Mouse (Mus musculus): ENCODE data around the gene Mfsd2a. TPM values are rescaled to one million over a fixed set of nuclear protein-coding genes. Genes with fewer than 3 reads are reported as not detected.
A peak's percentile ranks its signal among the peaks of the same experiment; 100 is the strongest.

The Mfsd2a gene
- polyA plus RNA-seq, 1 experiment from 2014 or later, result 29.3 TPM

DNA sequence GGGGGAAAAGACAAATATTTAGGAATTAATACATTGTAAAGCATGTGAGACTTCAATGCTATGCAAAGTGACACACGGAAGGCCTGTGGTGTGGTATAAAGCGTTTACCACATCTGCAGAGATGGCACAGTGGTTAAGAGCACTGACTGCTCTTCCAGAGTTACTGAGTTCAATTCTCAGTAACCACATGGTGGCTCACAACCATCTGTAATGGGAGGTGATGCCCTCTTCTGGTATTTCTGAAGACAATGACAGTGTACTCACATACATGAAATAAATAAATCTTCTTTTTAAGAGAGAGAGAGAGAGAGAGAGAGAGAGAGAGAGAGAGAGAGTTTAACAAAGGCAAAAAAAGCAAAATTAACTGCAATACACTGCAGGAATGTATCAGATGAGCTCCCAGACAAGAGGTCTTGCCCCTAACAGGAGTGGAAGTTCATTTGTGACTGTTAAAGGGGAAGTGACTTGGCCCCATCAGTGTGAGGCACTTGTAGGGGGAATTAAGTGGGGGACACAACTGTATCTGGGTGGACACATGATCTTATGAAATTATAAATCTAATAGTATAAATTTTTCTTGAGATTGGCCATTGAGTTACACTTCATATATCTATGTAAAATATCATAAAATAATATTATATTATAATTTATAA, 29.9 kb downstream of the Mfsd2a start:
- WGBS, result 93% methylated on average over 2 of the region's 2 CpGs
- H3K4me2 ChIP-seq, result no peak overlapping the region
- H3K9me3 ChIP-seq (replicated peaks), result no peaks in the 10 kb centered on the region
- no peaks in the 10 kb centered on the region for H3K36me3 ChIP-seq
- no peaks in the 10 kb centered on the region for H3K4me1 ChIP-seq
- H3K4me3 ChIP-seq (replicated peaks), result no peak overlapping the region
- no peak overlapping the region for H3K9ac ChIP-seq (replicated peaks)
- H3K27ac ChIP-seq (replicated peaks), result no peak overlapping the region
- no peaks in the 10 kb centered on the region for H3K27me3 ChIP-seq (replicated peaks)
- ATAC-seq (ENCODE audit: low FRiP score), result no peak

DNA sequence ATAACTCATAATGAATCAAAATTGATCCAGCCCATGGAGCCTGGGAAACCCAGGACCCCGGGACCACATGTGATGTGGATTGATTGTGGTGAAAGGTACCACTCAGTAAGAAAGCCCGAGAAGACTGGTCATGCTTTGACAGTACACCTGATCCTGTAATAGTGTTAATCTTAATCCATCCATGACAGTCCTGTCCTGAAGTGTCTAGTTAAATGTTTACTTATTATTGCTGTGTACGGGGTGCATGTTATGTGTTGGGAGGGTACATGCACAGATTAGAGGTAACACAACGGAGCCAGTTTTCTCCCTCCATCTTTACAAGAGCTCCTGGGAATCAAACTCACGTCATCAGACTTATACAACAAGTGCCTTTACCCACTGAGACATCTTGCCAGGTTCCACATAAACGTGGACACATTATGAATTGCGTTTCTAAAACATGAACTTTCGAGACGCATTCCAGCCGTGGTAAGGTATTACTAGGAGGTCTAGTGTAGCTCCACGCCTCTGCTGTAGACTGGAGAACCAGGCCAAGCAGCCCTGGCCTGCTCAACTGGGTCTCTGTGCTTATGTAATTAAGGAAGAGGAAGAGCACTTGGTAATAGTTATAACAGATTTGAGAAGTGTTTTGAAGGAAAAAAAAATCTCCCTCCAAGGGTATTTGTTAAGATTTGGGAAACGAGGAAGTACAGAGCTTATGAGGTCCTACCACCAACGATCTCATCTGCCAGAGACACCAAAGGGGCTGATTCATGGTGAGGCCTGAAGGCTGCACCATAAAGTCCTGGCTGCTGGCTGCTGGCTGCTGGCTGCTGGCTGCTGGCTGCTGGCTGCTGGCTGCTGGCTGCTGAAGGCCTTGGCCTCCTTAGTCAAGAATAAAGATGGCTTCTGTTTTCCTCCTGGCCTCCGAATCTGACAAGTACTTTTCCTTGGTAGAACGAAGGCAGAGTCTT, 37.3 kb downstream of the Mfsd2a start:
- no peaks in the 10 kb centered on the region for H3K4me1 ChIP-seq
- 88% methylated on average over 15 of the region's 15 CpGs for WGBS
- H3K4me2 ChIP-seq, result no peak overlapping the region
- H3K9me3 ChIP-seq (replicated peaks), result no peaks in the 10 kb centered on the region
- no peak overlapping the region for H3K9ac ChIP-seq (replicated peaks)
- no peak overlapping the region for H3K27ac ChIP-seq (replicated peaks)
- no peak overlapping the region for H3K4me3 ChIP-seq (replicated peaks)
- H3K36me3 ChIP-seq, result no peaks in the 10 kb centered on the region
- H3K27me3 ChIP-seq (replicated peaks), result no peaks in the 10 kb centered on the region
- no peak for ATAC-seq (ENCODE audit: low FRiP score)

DNA sequence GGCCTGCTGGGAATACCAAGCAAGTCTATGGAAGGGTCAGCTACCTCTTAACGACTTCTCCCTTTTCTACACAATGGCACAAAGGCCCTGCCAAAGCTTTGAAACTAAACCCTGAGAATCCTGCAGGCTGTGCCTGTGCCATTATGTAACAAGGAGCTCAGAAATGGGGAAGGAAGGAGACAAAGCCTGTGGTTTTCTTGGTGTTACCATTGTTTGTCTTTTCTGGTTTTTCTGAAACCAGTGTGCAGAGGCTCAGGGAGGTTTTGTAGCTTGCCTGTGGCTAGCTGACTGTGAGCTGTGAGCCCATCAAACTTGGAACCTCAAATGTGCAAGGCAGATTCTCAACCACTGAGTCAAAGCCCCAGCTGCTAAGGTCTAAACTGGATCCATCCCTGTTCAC, 38.1 kb downstream of the Mfsd2a start:
- Histone ChIP-seq H3K4me2 (no peak overlapping the region), H3K27me3 (replicated peaks) (no peaks in the 10 kb centered on the region), H3K27ac (replicated peaks) (no peak overlapping the region), H3K36me3 (no peaks in the 10 kb centered on the region), H3K9ac (replicated peaks) (no peak overlapping the region), H3K9me3 (replicated peaks) (no peaks in the 10 kb centered on the region), H3K4me1 (no peaks in the 10 kb centered on the region), H3K4me3 (replicated peaks) (no peak overlapping the region)
- WGBS, result 14% methylated on average over 1 of the region's 1 CpGs
- no peak for ATAC-seq (ENCODE audit: low FRiP score)

DNA sequence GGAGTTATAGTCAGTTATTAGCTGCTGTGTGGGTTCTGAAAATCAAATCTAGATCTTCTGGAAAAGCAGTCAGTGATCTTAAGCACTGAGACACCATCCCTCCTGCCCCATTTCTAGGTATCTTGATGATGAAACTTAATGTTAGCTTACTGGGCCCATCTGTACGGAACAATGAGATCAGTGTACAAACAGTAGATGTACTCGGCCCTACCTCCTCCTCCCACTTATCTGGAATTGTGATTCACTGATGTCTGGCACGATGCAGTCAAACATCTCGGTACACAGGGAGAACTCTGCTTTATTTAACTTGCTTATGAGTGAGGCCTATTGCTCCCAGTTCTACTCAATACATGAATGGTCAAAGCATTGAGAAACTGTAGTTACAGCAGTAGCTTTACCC, 45.0 kb downstream of the Mfsd2a start:
- Histone ChIP-seq H3K9me3 (replicated peaks) (no peaks in the 10 kb centered on the region), H3K27me3 (replicated peaks) (no peaks in the 10 kb centered on the region), H3K27ac (replicated peaks) (no peak overlapping the region), H3K36me3 (no peaks in the 10 kb centered on the region), H3K4me1 (no peaks in the 10 kb centered on the region), H3K4me2 (no peak overlapping the region), H3K9ac (replicated peaks) (no peak overlapping the region), H3K4me3 (replicated peaks) (no peak overlapping the region)
- no peak for ATAC-seq (ENCODE audit: low FRiP score)
- 93% methylated on average over 4 of the region's 4 CpGs for WGBS

DNA sequence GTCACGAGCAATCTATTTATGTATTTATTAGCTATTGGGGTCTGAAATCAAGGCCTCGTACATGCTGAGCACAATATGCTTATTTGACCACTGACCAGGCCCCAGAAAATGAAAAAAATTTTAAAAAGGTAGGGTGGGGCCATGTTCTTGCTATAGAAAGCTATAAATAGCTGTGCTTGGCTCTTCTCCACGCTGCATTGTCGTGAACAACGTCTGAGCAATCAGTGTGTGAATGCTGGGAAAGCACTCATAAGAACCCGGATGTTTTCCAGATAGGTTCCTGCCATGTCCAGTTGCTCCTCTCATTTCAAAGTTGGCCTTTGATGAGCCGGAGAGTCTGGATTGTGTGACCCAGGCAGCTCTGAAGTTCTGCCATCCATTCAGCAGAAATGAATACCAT, 46.8 kb downstream of the Mfsd2a start:
- no peak for ATAC-seq (ENCODE audit: low FRiP score)
- Histone ChIP-seq H3K4me2 (no peak overlapping the region), H3K4me3 (replicated peaks) (no peak overlapping the region), H3K9me3 (replicated peaks) (no peaks in the 10 kb centered on the region), H3K9ac (replicated peaks) (no peak overlapping the region), H3K36me3 (no peaks in the 10 kb centered on the region), H3K4me1 (no peaks in the 10 kb centered on the region), H3K27ac (replicated peaks) (no peak overlapping the region), H3K27me3 (replicated peaks) (no peaks in the 10 kb centered on the region)
- 79% methylated on average over 7 of the region's 7 CpGs for WGBS

DNA sequence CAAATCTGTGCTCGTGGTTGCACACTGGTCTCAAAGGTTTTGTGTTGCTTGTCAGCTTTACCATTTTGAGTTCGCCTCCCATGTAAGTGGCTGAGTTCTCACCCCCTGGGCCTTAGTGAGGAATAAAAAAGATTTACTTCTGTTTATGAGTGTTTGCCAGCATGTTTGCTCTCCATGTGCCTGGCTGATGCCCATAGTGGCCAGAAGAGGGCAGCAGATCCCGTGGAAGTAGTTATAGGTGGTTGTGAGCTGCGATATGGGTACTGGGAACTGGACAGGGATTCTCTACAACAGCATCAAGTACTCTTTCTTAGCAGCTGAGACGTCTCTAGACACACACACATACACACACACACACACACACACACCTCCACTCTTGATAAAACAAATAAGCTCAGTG, 48.4 kb downstream of the Mfsd2a start:
- no peak for ATAC-seq (ENCODE audit: low FRiP score)
- H3K36me3 ChIP-seq, result no peaks in the 10 kb centered on the region
- 73% methylated on average over 5 of the region's 5 CpGs for WGBS
- H3K27me3 ChIP-seq (replicated peaks), result no peaks in the 10 kb centered on the region
- no peaks in the 10 kb centered on the region for H3K9me3 ChIP-seq (replicated peaks)
- no peak overlapping the region for H3K4me3 ChIP-seq (replicated peaks)
- no peak overlapping the region for H3K9ac ChIP-seq (replicated peaks)
- no peak overlapping the region for H3K27ac ChIP-seq (replicated peaks)
- H3K4me2 ChIP-seq, result no peak overlapping the region
- no peaks in the 10 kb centered on the region for H3K4me1 ChIP-seq

DNA sequence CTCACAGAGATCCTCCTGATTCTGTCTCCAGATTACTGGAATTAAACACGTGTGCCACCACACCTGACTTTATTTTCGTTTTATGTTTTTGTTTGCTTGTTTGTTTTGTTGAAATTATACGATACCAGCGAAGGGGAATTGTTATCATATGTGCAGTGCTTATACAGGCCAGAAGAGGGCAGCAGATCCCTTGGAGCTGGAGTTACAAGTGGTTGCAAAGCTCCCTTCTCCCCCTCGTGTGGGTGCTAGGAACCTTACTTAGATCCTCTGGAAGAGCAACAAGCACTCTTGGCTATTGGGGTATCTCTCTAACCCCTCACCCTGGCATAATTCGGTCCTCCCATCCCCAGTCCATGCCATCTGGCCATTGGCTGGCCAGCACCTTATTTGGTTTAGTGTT, 50.4 kb downstream of the Mfsd2a start:
- H3K27ac ChIP-seq (replicated peaks), result no peak overlapping the region
- no peaks in the 10 kb centered on the region for H3K36me3 ChIP-seq
- H3K4me3 ChIP-seq (replicated peaks), result no peak overlapping the region
- 53% methylated on average over 6 of the region's 6 CpGs for WGBS
- no peak overlapping the region for H3K9ac ChIP-seq (replicated peaks)
- no peaks in the 10 kb centered on the region for H3K4me1 ChIP-seq
- H3K9me3 ChIP-seq (replicated peaks), result no peaks in the 10 kb centered on the region
- no peak overlapping the region for H3K4me2 ChIP-seq
- H3K27me3 ChIP-seq (replicated peaks), result no peaks in the 10 kb centered on the region
- ATAC-seq (ENCODE audit: low FRiP score), result no peak

DNA sequence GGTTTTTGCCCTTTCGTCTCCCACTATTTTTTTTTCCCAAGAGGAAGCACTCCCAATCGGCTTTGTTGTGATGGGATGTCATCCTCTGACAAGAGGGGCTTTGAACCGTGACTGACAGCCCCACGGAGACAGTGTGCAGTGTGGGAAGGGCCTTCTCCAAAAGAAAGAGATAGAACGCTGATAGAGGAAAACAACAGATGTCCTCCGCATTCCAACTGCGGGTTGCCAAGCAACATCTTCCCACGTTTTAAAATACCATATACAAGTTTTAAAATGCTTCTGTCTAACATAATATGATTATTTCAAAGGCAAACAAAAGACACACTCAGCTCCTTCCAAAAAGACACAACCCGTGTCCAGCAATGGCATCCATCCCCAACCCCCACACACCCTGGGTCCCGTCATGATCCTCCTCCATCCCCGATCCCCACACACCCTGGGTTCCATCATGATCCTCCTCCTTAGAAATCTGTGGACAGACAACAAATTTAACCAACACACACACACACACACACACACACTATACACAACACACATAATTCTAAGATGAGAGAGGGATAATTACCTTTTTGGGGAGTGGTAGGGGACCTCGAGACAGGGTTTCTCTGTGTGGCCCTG, 51.3 kb downstream of the Mfsd2a start:
- no peak overlapping the region for H3K4me3 ChIP-seq (replicated peaks)
- no peak overlapping the region for H3K9ac ChIP-seq (replicated peaks)
- H3K36me3 ChIP-seq, result no peaks in the 10 kb centered on the region
- no peak for ATAC-seq (ENCODE audit: low FRiP score)
- no peaks in the 10 kb centered on the region for H3K27me3 ChIP-seq (replicated peaks)
- H3K27ac ChIP-seq (replicated peaks), result no peak overlapping the region
- no peaks in the 10 kb centered on the region for H3K9me3 ChIP-seq (replicated peaks)
- no peaks in the 10 kb centered on the region for H3K4me1 ChIP-seq
- 42% methylated on average over 12 of the region's 12 CpGs for WGBS
- H3K4me2 ChIP-seq, result peak overlapping the region; percentile 6; the same call in 1 of the 2 replicates

DNA sequence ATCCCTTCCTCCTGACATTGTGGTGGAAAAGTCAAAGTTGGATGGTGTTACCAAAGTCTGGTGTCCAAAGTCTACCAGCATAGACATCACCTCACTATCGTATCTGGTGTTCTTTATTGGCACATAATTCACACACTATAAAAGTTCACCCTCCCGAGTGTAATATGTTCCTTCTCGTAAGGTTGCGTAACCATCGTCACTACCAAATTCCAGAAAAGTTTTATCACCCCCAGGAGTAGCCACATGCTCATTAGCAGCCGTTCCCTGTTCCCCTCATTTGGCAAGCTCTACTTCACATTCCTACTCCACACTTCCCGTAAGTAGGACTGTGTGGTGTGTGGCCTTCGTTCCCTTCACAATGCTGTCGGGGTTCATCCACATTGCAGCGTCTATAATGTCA, 55.6 kb downstream of the Mfsd2a start:
- Histone ChIP-seq H3K4me3 (replicated peaks) (no peak overlapping the region), H3K9ac (replicated peaks) (no peak overlapping the region), H3K36me3 (no peaks in the 10 kb centered on the region), H3K9me3 (replicated peaks) (no peaks in the 10 kb centered on the region), H3K4me1 (no peaks in the 10 kb centered on the region), H3K27ac (replicated peaks) (no peak overlapping the region), H3K4me2 (no peak overlapping the region), H3K27me3 (replicated peaks) (no peaks in the 10 kb centered on the region)
- ATAC-seq (ENCODE audit: low FRiP score), result no peak
- 62% methylated on average over 10 of the region's 10 CpGs for WGBS

DNA sequence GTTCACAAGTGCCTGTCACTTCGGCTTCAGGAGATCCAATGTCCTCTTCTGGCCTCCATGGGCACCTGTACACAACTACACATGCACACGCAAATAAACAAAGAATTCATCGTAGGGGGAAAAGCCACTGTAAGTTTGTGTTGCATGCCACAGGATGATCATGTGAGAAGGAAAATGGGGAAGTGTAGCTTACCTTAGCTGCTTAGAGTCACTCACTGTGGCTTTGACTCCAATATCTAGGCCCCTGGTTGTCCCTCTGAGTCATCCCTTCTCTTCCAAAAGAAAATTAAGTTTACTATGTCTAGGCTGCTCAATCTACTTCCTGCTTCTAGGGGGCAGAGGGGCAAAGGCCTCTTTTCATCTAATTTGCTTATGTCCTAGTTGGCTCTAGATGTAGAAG, 57.3 kb downstream of the Mfsd2a start:
- H3K4me2 ChIP-seq, result no peak overlapping the region
- no peak overlapping the region for H3K9ac ChIP-seq (replicated peaks)
- ATAC-seq (ENCODE audit: low FRiP score), result no peak
- WGBS, result 95% methylated on average over 3 of the region's 3 CpGs
- H3K27me3 ChIP-seq (replicated peaks), result no peaks in the 10 kb centered on the region
- H3K27ac ChIP-seq (replicated peaks), result no peak overlapping the region
- no peaks in the 10 kb centered on the region for H3K4me1 ChIP-seq
- H3K9me3 ChIP-seq (replicated peaks), result no peaks in the 10 kb centered on the region
- H3K36me3 ChIP-seq, result no peaks in the 10 kb centered on the region
- H3K4me3 ChIP-seq (replicated peaks), result no peak overlapping the region

DNA sequence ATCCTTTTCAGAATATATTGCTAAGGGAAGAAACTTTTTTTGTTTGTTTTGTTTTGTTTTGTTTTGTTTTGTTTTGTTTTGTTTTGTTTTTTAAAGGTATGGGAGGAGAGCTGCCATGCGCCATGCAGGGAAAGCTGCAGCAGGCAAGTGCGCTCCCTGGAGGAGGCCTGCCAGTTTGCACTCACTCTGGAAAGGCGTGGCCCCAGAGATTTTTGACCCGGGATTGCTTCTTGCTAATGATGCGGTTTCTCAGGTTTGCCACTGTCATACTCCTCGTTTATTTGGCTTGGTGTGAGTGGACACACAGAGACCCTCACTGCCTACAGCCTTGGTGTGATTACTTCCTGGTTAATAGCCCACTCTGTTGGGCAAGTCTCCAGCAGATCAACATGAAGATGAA, 58.8 kb downstream of the Mfsd2a start:
- Histone ChIP-seq H3K27ac (replicated peaks) (no peak overlapping the region), H3K4me2 (no peak overlapping the region), H3K4me3 (replicated peaks) (no peak overlapping the region), H3K27me3 (replicated peaks) (no peaks in the 10 kb centered on the region), H3K9me3 (replicated peaks) (no peaks in the 10 kb centered on the region), H3K4me1 (no peaks in the 10 kb centered on the region), H3K9ac (replicated peaks) (no peak overlapping the region), H3K36me3 (no peaks in the 10 kb centered on the region)
- no peak for ATAC-seq (ENCODE audit: low FRiP score)
- WGBS, result 31% methylated on average over 6 of the region's 6 CpGs

DNA sequence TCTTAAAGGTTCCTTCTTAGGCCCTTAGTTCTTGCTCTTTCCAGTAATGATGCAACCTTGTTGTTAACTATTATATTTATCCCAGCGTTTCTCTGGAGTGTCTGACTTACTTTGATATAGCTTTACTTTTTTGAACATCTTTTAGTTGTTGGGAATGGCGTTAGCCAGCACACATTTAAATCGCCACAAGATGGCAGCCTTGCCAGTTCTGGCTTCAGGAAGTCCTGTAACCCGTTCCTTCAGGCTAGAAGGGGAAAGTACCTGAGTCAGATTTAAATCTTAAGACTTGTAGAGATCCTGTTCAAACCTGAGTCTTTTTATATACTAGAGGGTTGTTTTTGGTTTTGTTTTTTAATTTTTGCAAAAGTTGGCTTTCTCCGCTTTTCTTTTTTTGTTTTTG, 62.7 kb downstream of the Mfsd2a start:
- no peak overlapping the region for H3K4me2 ChIP-seq
- H3K27ac ChIP-seq (replicated peaks), result no peak overlapping the region
- H3K9me3 ChIP-seq (replicated peaks), result no peaks in the 10 kb centered on the region
- H3K4me1 ChIP-seq, result no peaks in the 10 kb centered on the region
- no peak overlapping the region for H3K4me3 ChIP-seq (replicated peaks)
- no peak for ATAC-seq (ENCODE audit: low FRiP score)
- no peaks in the 10 kb centered on the region for H3K27me3 ChIP-seq (replicated peaks)
- no peaks in the 10 kb centered on the region for H3K36me3 ChIP-seq
- 16% methylated on average over 5 of the region's 5 CpGs for WGBS
- H3K9ac ChIP-seq (replicated peaks), result no peak overlapping the region
